In genomic region chr5:86173778-86174177, GRCm38 (mm10) we compare ENCODE assay signal across 20 mouse cellular contexts. TPM values are rescaled to one million over a fixed set of nuclear protein-coding genes. Genes with fewer than 3 reads are reported as not detected.
A peak's percentile ranks its signal among the peaks of the same experiment; 100 is the strongest.
DNase-seq lines count a peak whose midpoint lies in the region; ATAC-seq lines count a peak whose summit lies in the region.
"Had no signal": no experiment of that assay in that cellular context is flagged by ENCODE, and none has a peak within 500 bp of the region (broad histone marks: within the 10 kb centered on the region; RNA-seq: fewer than 3 reads in every experiment).

No protein-coding gene starts in this region.

- WGBS in heart, embryonic 15.5 days = 43% methylated on average over 2 of the region's 2 CpGs
- 51% methylated on average over 2 of the region's 2 CpGs for WGBS in midbrain, embryonic 13.5 days
- 52% methylated on average over 2 of the region's 2 CpGs for WGBS in midbrain, embryonic 11.5 days
- 48% methylated on average over 2 of the region's 2 CpGs for WGBS in embryonic facial prominence, embryonic 12.5 days

- no peak overlapping the region for H3K4me3 ChIP-seq in heart, embryonic 15.5 days
- no peak overlapping the region for H3K4me3 ChIP-seq in midbrain, embryonic 13.5 days (replicated peaks)
- H3K4me3 ChIP-seq in midbrain, embryonic 11.5 days (ENCODE audit: low read depth, low read length) = no peak overlapping the region
- no peak overlapping the region for H3K4me3 ChIP-seq in embryonic facial prominence, embryonic 12.5 days

- no peaks in the 10 kb centered on the region for H3K27me3 ChIP-seq in heart, embryonic 15.5 days
- no peaks in the 10 kb centered on the region for H3K27me3 ChIP-seq in midbrain, embryonic 13.5 days
- no peaks in the 10 kb centered on the region for H3K27me3 ChIP-seq in midbrain, embryonic 11.5 days (ENCODE audit: control insufficient read depth, insufficient read depth, low read length)
- H3K27me3 ChIP-seq in embryonic facial prominence, embryonic 12.5 days = no peaks in the 10 kb centered on the region
- H3K27me3 ChIP-seq: embryonic facial prominence, embryonic 15.5 days had no signal

- no peak for ATAC-seq in heart, embryonic 15.5 days (replicated peaks; ENCODE audit: insufficient number of reproducible peaks, insufficient read depth, low FRiP score, low read depth)
- no peak for ATAC-seq in midbrain, embryonic 13.5 days
- ATAC-seq in midbrain, embryonic 11.5 days (ENCODE audit: low FRiP score) = no peak
- no peak for ATAC-seq in embryonic facial prominence, embryonic 12.5 days (ENCODE audit: insufficient number of reproducible peaks, insufficient read depth, low FRiP score, low TSS enrichment)

- H3K27ac ChIP-seq in heart, embryonic 15.5 days = 0 out of 2 replicates have a peak overlapping the region, but pooled peaks have one; percentile 96
- H3K27ac ChIP-seq in midbrain, embryonic 13.5 days = peak overlapping the region; percentile 98; the same call in 1 of the 2 replicates
- H3K27ac ChIP-seq in midbrain, embryonic 11.5 days (ENCODE audit: low read depth, low read length) = no peak overlapping the region
- H3K27ac ChIP-seq in embryonic facial prominence, embryonic 12.5 days = 0 out of 2 replicates have a peak overlapping the region, but pooled peaks have one; percentile 92

- H3K36me3 ChIP-seq in heart, embryonic 15.5 days = no peaks in the 10 kb centered on the region
- H3K36me3 ChIP-seq in midbrain, embryonic 13.5 days = 0 out of 2 replicates have a peak, but pooled peaks cover 6% of the 10 kb centered on the region
- no peaks in the 10 kb centered on the region for H3K36me3 ChIP-seq in midbrain, embryonic 11.5 days (ENCODE audit: control insufficient read depth, insufficient read depth, low read length)
- peaks cover 5% of the 10 kb centered on the region; the same call in 1 of the 2 replicates for H3K36me3 ChIP-seq in embryonic facial prominence, embryonic 12.5 days

- no peak overlapping the region for H3K9ac ChIP-seq in heart, embryonic 15.5 days
- H3K9ac ChIP-seq in midbrain, embryonic 13.5 days (replicated peaks) = no peak overlapping the region
- H3K9ac ChIP-seq in midbrain, embryonic 11.5 days (ENCODE audit: low read length) = no peak overlapping the region
- H3K9ac ChIP-seq in embryonic facial prominence, embryonic 12.5 days = no peak overlapping the region
- H3K9ac ChIP-seq: embryonic facial prominence, embryonic 15.5 days; liver, embryonic 14.5 days had no signal

- intact Hi-C loops in heart, postnatal 14 days (cut with DNase I) = loop anchor here (5.0 kb wide), 1 partner anchor 106 kb away; the partner anchor contains the start of gene Cenpc1

- H3K9me3 ChIP-seq in heart, embryonic 15.5 days (replicated peaks) = no peaks in the 10 kb centered on the region
- H3K9me3 ChIP-seq in midbrain, embryonic 13.5 days = no peaks in the 10 kb centered on the region
- no peaks in the 10 kb centered on the region for H3K9me3 ChIP-seq in midbrain, embryonic 11.5 days (ENCODE audit: control insufficient read depth, low read length)
- no peaks in the 10 kb centered on the region for H3K9me3 ChIP-seq in embryonic facial prominence, embryonic 12.5 days
- H3K9me3 ChIP-seq: embryonic facial prominence, embryonic 15.5 days had no signal

- DNase-seq in cerebellum, adult 11-12 months = peak; percentile 9
- DNase-seq in cerebellum, adult 18-20 months = no peak
- DNase-seq in heart, postnatal 14 days = no peak
- DNase-seq in midbrain, embryonic 11.5 days (ENCODE audit: low spot score, missing footprints) = no peak
- DNase-seq in kidney, adult 11 months = no peak
- DNase-seq: adrenal gland, adult 8-10 months; gastrocnemius, postnatal 14 days; kidney, adult 8-10 months; lung, postnatal 10 days; right cerebral cortex, postnatal 25 days; thymus, postnatal 36 days had no signal

- H3K4me2 ChIP-seq in heart, embryonic 15.5 days = no peak overlapping the region
- H3K4me2 ChIP-seq in midbrain, embryonic 13.5 days (replicated peaks) = no peak overlapping the region
- no peak overlapping the region for H3K4me2 ChIP-seq in midbrain, embryonic 11.5 days
- H3K4me2 ChIP-seq in embryonic facial prominence, embryonic 12.5 days (replicated peaks) = no peak overlapping the region

- H3K4me1 ChIP-seq in heart, embryonic 15.5 days (replicated peaks) = peaks cover 6% of the 10 kb centered on the region
- peaks cover 13% of the 10 kb centered on the region for H3K4me1 ChIP-seq in midbrain, embryonic 13.5 days (replicated peaks)
- H3K4me1 ChIP-seq in midbrain, embryonic 11.5 days (ENCODE audit: control insufficient read depth, insufficient read depth, low read length) = peaks cover 3% of the 10 kb centered on the region; the same call in 1 of the 2 replicates
- 0 out of 2 replicates have a peak, but pooled peaks cover 3% of the 10 kb centered on the region for H3K4me1 ChIP-seq in embryonic facial prominence, embryonic 12.5 days

RNA-seq across cellular contexts. Expression of gene Uba6, which starts 1.2 kb away (rescaled TPM):
- 6.6 and 7.1 TPM in 2 replicates for polyA plus RNA-seq in heart, embryonic 15.5 days (2015; fragmentation: Nextera tagmentation; extraction: Ambion mirVana)
- 1 to 10 TPM; 5.8 to 7.2 TPM for total RNA-seq in heart, postnatal 14 days (2021)
- polyA plus RNA-seq in midbrain, embryonic 13.5 days (2015; fragmentation: Nextera tagmentation; extraction: Ambion mirVana) = 13.4 and 14.3 TPM in 2 replicates
- 25.4 and 26.9 TPM in 2 replicates for polyA plus RNA-seq in midbrain, embryonic 11.5 days (2014; fragmentation: Nextera tagmentation; extraction: Ambion mirVana)
- 17.2 and 17.5 TPM in 2 replicates for polyA plus RNA-seq in embryonic facial prominence, embryonic 12.5 days (2016; fragmentation: Nextera tagmentation; extraction: Ambion mirVana)

RNA-seq across cellular contexts. Expression of gene Gnrhr, which starts 23.9 kb away (rescaled TPM):
- not detected in 2 replicates for polyA plus RNA-seq in heart, embryonic 15.5 days (2015; fragmentation: Nextera tagmentation; extraction: Ambion mirVana)
- total RNA-seq in heart, postnatal 14 days (2021) = under 1 TPM; 0.20 to 0.43 TPM
- not detected in 2 replicates for polyA plus RNA-seq in midbrain, embryonic 13.5 days (2015; fragmentation: Nextera tagmentation; extraction: Ambion mirVana)
- polyA plus RNA-seq in midbrain, embryonic 11.5 days (2014; fragmentation: Nextera tagmentation; extraction: Ambion mirVana) = not detected in 2 replicates
- not detected in 2 replicates for polyA plus RNA-seq in embryonic facial prominence, embryonic 12.5 days (2016; fragmentation: Nextera tagmentation; extraction: Ambion mirVana)
- total RNA-seq: ES-E14; gastrocnemius, postnatal 14 days; layer of hippocampus, postnatal 14 days; left cerebral cortex, postnatal 14 days; megakaryocyte-erythroid progenitor cell, adult 5-6 weeks had no signal
- polyA plus RNA-seq: embryonic facial prominence, embryonic 15.5 days; liver, embryonic 14.5 days had no signal
